8 mouse cellular contexts compared by ENCODE assay signal in the genomic region with DNA sequence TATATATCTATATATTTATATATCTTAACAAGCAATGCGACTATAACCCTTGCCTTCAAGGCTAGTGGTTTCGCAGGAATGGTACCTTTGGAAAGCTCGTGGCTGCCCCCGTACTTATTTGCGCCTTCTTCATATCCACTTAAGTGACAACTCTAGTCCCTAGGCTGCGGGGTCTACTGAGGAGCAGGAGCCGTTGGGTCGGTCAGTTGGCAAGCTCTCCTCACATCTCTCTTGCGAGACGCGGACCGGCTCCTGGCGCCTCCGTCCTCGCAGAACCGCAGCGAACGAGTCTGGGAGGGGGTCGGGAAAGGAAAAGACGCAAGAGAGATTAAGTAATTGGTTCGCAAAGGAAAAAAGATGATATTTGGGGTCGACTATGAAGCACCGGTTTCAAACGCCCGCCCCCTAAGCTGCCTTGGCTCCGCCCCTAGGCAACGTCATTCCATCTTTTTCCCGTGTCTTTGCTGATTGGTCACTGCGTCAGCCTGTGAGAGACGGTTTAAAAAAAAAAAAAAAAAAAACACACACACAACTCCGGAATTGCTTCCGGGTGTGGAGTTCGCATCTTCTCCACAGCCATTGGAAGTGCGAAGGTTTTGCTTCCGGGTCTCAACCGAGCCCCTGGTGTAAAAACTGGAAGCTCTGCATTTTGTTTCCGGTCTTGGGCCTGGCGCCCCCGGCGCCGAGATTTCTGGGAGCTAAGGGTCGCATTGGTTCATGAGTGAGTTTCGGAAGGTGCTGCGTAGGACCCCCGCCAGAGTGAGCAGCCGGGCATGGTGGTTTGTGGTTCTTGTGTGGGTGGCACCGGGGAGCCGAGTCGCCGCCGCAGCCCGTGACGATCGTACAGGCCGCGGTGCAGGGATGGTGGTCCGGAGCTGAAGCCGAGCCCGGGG. TPM values are rescaled to one million over a fixed set of nuclear protein-coding genes. Genes with fewer than 3 reads are reported as not detected.
DNase-seq lines count a peak whose midpoint lies in the region; ATAC-seq lines count a peak whose summit lies in the region.

A gene (minus strand): TSS at position 460 of the 893 bp plus-strand sequence.
A gene (plus strand): TSS at position 595 of the 893 bp plus-strand sequence.

- under 1% methylated on average over 59 of the region's 59 CpGs for WGBS in hindbrain, embryonic 15.5 days

- peaks cover 31% of the 10 kb centered on the region for H3K36me3 ChIP-seq in hindbrain, embryonic 15.5 days

- H3K27me3 ChIP-seq in hindbrain, embryonic 15.5 days, result no peaks in the 10 kb centered on the region

- peak within 1 kb of the TSS; percentile 68 for H3K4me3 ChIP-seq in hindbrain, embryonic 15.5 days

- ATAC-seq in hindbrain, embryonic 15.5 days (ENCODE audit: low FRiP score, low read depth), result peak; percentile 99

- peak within 1 kb of the TSS; percentile 79 for H3K9ac ChIP-seq in hindbrain, embryonic 15.5 days

- no peaks in the 10 kb centered on the region for H3K9me3 ChIP-seq in hindbrain, embryonic 15.5 days

- H3K27ac ChIP-seq in hindbrain, embryonic 15.5 days (replicated peaks), result peak within 1 kb of the TSS; percentile 89

- H3K4me1 ChIP-seq in hindbrain, embryonic 15.5 days (replicated peaks), result peaks cover 21% of the 10 kb centered on the region

- peak; percentile 94 for DNase-seq in T-cell, adult 2 months (ENCODE audit: low spot score)
- peak; percentile 92 to 95 for DNase-seq in cerebellum, postnatal 36 days
- peak; percentile 92 to 95 for DNase-seq in frontal cortex, postnatal 36 days (ENCODE audit: low spot score in 2 of 2)
- DNase-seq in left cerebral cortex, adult 11 months (ENCODE audit: low spot score), result peak; percentile 94
- DNase-seq in lung, postnatal 4 days, result peak; percentile 94
- DNase-seq in retina, postnatal 7 days (ENCODE audit: low read depth, low spot score), result peak; percentile 99
- DNase-seq in urinary bladder, adult 2 months (ENCODE audit: low spot score), result peak; percentile 77

- peak within 1 kb of the TSS; percentile 88 for H3K4me2 ChIP-seq in hindbrain, embryonic 15.5 days

RNA-seq across cellular contexts. Expression of the first gene that starts in this region (rescaled TPM):
- 0.72 and 1.2 TPM in 2 replicates for polyA plus RNA-seq in hindbrain, embryonic 15.5 days (2015; fragmentation: Nextera tagmentation; extraction: Ambion mirVana)
- polyA plus RNA-seq in urinary bladder, adult 2 months (2012; rRNA removed), result 0.19 and 0.27 TPM in 2 replicates

RNA-seq across cellular contexts. Expression of the second gene that starts in this region (rescaled TPM):
- 138 and 143 TPM in 2 replicates for polyA plus RNA-seq in hindbrain, embryonic 15.5 days (2015; fragmentation: Nextera tagmentation; extraction: Ambion mirVana)
- polyA plus RNA-seq in urinary bladder, adult 2 months (2012; rRNA removed), result 107 and 118 TPM in 2 replicates

Comparison
In these comparisons a context has a peak if more than half of its experiments do, and no peak if none do; other contexts are left out.
1. Peak in every context shown above with its lines: DNase-seq, ATAC-seq, H3K4me3 ChIP-seq and H3K27ac ChIP-seq.